Mouse (Mus musculus): ENCODE results near the gene Sae1.

- no peak for TF ChIP-seq CTCF (conservative IDR thresholded peaks at IDR 0.05; ENCODE audit: insufficient read depth, insufficient read length, low read depth, low read length)
- TF ChIP-seq POLR2A (IDR thresholded peaks at IDR 0.05; ENCODE audit: low read depth, low read length), result no peak
These were observed 114.4 kb downstream of the Sae1 start, which contains the start of gene Inafm1 for GRCm38 (mm10) chr7:16273081-16273765.
